Mouse (Mus musculus) heart, embryonic 11.5 days (tissue): ENCODE measurements around the gene Hspb6. TPM values are rescaled to one million over a fixed set of nuclear protein-coding genes. Genes with fewer than 3 reads are reported as not detected.

ENCODE experiments used
- ATAC-seq: fragments of 200-750 bp; cut with Nextera tagmentation; replicated peaks from 2 replicates; pipeline ENCODE4 v1.8.0; 2017; ENCODE audit warnings: moderate library complexity; ENCODE audit not compliant: insufficient number of reproducible peaks, low FRiP score, low TSS enrichment
- H3K27ac ChIP-seq: fragments of 300-500 bp; sonication (generic); 2 replicates; pipeline ENCODE4 v1.5.1; 2014; ENCODE audit warnings: mild to moderate bottlenecking, low read depth, low read length
- H3K27me3 ChIP-seq: fragments of 300-500 bp; sonication (generic); 2 replicates; pipeline ENCODE4 v1.6.1; 2014; ENCODE audit warnings: mild to moderate bottlenecking, low read length, mixed read lengths; ENCODE audit not compliant: control insufficient read depth, insufficient read depth
- H3K36me3 ChIP-seq: fragments of 300-500 bp; sonication (generic); 2 replicates; pipeline ENCODE4 v1.6.1; 2014; ENCODE audit warnings: mild to moderate bottlenecking, low read length, moderate library complexity, mixed read lengths; ENCODE audit not compliant: control insufficient read depth, insufficient read depth
- H3K4me1 ChIP-seq: fragments of 300-500 bp; sonication (generic); 2 replicates; pipeline ENCODE4 v1.6.1; 2014; ENCODE audit warnings: low read length; ENCODE audit not compliant: control insufficient read depth, insufficient read depth
- H3K4me2 ChIP-seq: fragments of 300-500 bp; sonication (generic); 2 replicates; pipeline ENCODE4 v1.6.1; 2014; ENCODE audit warnings: mild to moderate bottlenecking, moderate library complexity
- H3K4me3 ChIP-seq: fragments of 300-500 bp; sonication (generic); 2 replicates; pipeline ENCODE4 v1.5.1; 2014; ENCODE audit warnings: low read depth, low read length
- H3K9ac ChIP-seq: fragments of 300-500 bp; sonication (generic); 2 replicates; pipeline ENCODE4 v1.6.1; 2014; ENCODE audit warnings: mild to moderate bottlenecking, low read depth, low read length, moderate library complexity
- H3K9me3 ChIP-seq: fragments of 300-500 bp; sonication (generic); replicated peaks from 2 replicates; pipeline ENCODE4 v1.6.1; 2016; ENCODE audit warnings: low read length; ENCODE audit not compliant: control insufficient read depth
- WGBS: fragments of 180-500 bp; shearing (Covaris S2); extraction: QIAGEN DNeasy Blood & Tissue Kit; methylation state at CpG from one replicate; pipeline ENCODE4 v1.1.7; 2014; ENCODE audit not compliant: insufficient replicate concordance; 5-methylcytosine and 5-hydroxymethylcytosine counted together
- polyA plus RNA-seq: library from polyadenylated mRNA; unstranded; fragments of >200 nt; fragmentation: Nextera tagmentation; extraction: Ambion mirVana; gene quantifications from 2 replicates; pipeline ENCODE4 v1.2.1, GENCODE M21; 2014

Hspb6 gene
- polyA plus RNA-seq, 1 experiment from 2014 or later: 12.5 TPM

GRCm38 (mm10) chr7:30544327-30544726 lies 7.7 kb upstream of the Hspb6 start:
- 84% methylated on average over 2 of the region's 2 CpGs for WGBS
- Histone ChIP-seq H3K4me2 (no peak overlapping the region), H3K4me3 (no peak overlapping the region), H3K27me3 (no peaks in the 10 kb centered on the region), H3K9ac (no peak overlapping the region), H3K27ac (no peak overlapping the region), H3K9me3 (no peaks in the 10 kb centered on the region), H3K4me1 (no peaks in the 10 kb centered on the region), H3K36me3 (peaks cover 12% of the 10 kb centered on the region)
- ATAC-seq: no peak

- Histone ChIP-seq H3K4me1 (peaks cover 9% of the 10 kb centered on the region), H3K27me3 (no peaks in the 10 kb centered on the region), H3K27ac (no peak overlapping the region), H3K36me3 (peaks cover 13% of the 10 kb centered on the region), H3K4me2 (no peak overlapping the region), H3K9ac (no peak overlapping the region), H3K4me3 (no peak overlapping the region), H3K9me3 (no peaks in the 10 kb centered on the region)
- 86% methylated on average over 2 of the region's 2 CpGs for WGBS
- ATAC-seq: no peak
Observed at GRCm38 (mm10) chr7:30549880-30550279, 2.1 kb upstream of the Hspb6 start.

- H3K4me3 ChIP-seq: no peak overlapping the region
- H3K27ac ChIP-seq: no peak overlapping the region
- peaks cover 20% of the 10 kb centered on the region for H3K36me3 ChIP-seq
- no peaks in the 10 kb centered on the region for H3K9me3 ChIP-seq
- 100% methylated on average over 1 of the region's 1 CpGs for WGBS
- peaks cover 9% of the 10 kb centered on the region for H3K4me1 ChIP-seq
- H3K27me3 ChIP-seq: no peaks in the 10 kb centered on the region
- no peak for ATAC-seq
- no peak overlapping the region for H3K9ac ChIP-seq
- H3K4me2 ChIP-seq: no peak overlapping the region
Observed at GRCm38 (mm10) chr7:30550603-30551002, 1.4 kb upstream of the Hspb6 start.

GRCm38 (mm10) chr7:30551445-30552101 lies 405 bp upstream of the Hspb6 start:
- H3K9ac ChIP-seq: peak overlapping the region; percentile 88
- WGBS: 2% methylated on average over 10 of the region's 10 CpGs
- no peaks in the 10 kb centered on the region for H3K27me3 ChIP-seq
- peaks cover 9% of the 10 kb centered on the region for H3K4me1 ChIP-seq
- peak overlapping the region; percentile 98 for H3K4me2 ChIP-seq
- H3K4me3 ChIP-seq: peak overlapping the region; percentile 53
- H3K27ac ChIP-seq: peak overlapping the region; percentile 91
- no peaks in the 10 kb centered on the region for H3K9me3 ChIP-seq
- peak; percentile 62 for ATAC-seq
- H3K36me3 ChIP-seq: peaks cover 18% of the 10 kb centered on the region

- Histone ChIP-seq H3K36me3 (peaks cover 23% of the 10 kb centered on the region), H3K27ac (peak overlapping the region; percentile 91), H3K9me3 (no peaks in the 10 kb centered on the region), H3K27me3 (no peaks in the 10 kb centered on the region), H3K4me2 (peak overlapping the region; percentile 98), H3K4me1 (peaks cover 12% of the 10 kb centered on the region), H3K4me3 (peak overlapping the region; percentile 53), H3K9ac (peak overlapping the region; percentile 88)
- no peak for ATAC-seq
- WGBS: 5% methylated on average over 23 of the region's 23 CpGs
Observed at GRCm38 (mm10) chr7:30553021-30553589, 1.1 kb downstream of the Hspb6 start.

GRCm38 (mm10) chr7:30553810-30554584 lies 2.0 kb downstream of the Hspb6 start:
- Histone ChIP-seq H3K27me3 (no peaks in the 10 kb centered on the region), H3K9me3 (no peaks in the 10 kb centered on the region), H3K27ac (no peak overlapping the region), H3K4me1 (peaks cover 21% of the 10 kb centered on the region), H3K9ac (no peak overlapping the region), H3K4me2 (peak overlapping the region; percentile 98), H3K36me3 (peaks cover 19% of the 10 kb centered on the region), H3K4me3 (peak overlapping the region; percentile 53; the same call in 1 of the 2 replicates)
- 85% methylated on average over 22 of the region's 22 CpGs for WGBS
- no peak for ATAC-seq

- Histone ChIP-seq H3K27me3 (no peaks in the 10 kb centered on the region), H3K9ac (no peak overlapping the region), H3K4me2 (no peak overlapping the region), H3K4me3 (no peak overlapping the region), H3K36me3 (peaks cover 19% of the 10 kb centered on the region), H3K9me3 (no peaks in the 10 kb centered on the region), H3K4me1 (peaks cover 21% of the 10 kb centered on the region), H3K27ac (no peak overlapping the region)
- WGBS: 91% methylated on average over 18 of the region's 18 CpGs
- ATAC-seq: no peak
Observed at GRCm38 (mm10) chr7:30556894-30557536, 5.0 kb downstream of the Hspb6 start.

GRCm38 (mm10) chr7:30557901-30558514 lies 6.0 kb downstream of the Hspb6 start:
- H3K4me1 ChIP-seq: peaks cover 19% of the 10 kb centered on the region
- ATAC-seq: no peak
- H3K9me3 ChIP-seq: no peaks in the 10 kb centered on the region
- 0 out of 2 replicates have a peak overlapping the region, but pooled peaks have one; percentile 78 for H3K9ac ChIP-seq
- H3K36me3 ChIP-seq: peaks cover 19% of the 10 kb centered on the region
- H3K27ac ChIP-seq: no peak overlapping the region
- peak overlapping the region; percentile 97 for H3K4me2 ChIP-seq
- peak overlapping the region; percentile 64; the same call in 1 of the 2 replicates for H3K4me3 ChIP-seq
- no peaks in the 10 kb centered on the region for H3K27me3 ChIP-seq
- WGBS: 86% methylated on average over 13 of the region's 13 CpGs
